Mouse (Mus musculus): ENCODE measurements around the gene Guk1. TPM values are rescaled to one million over a fixed set of nuclear protein-coding genes. Genes with fewer than 3 reads are reported as not detected.

The Guk1 gene
- total RNA-seq, 1 experiment from 2014 or later: 36.6 TPM

DNA sequence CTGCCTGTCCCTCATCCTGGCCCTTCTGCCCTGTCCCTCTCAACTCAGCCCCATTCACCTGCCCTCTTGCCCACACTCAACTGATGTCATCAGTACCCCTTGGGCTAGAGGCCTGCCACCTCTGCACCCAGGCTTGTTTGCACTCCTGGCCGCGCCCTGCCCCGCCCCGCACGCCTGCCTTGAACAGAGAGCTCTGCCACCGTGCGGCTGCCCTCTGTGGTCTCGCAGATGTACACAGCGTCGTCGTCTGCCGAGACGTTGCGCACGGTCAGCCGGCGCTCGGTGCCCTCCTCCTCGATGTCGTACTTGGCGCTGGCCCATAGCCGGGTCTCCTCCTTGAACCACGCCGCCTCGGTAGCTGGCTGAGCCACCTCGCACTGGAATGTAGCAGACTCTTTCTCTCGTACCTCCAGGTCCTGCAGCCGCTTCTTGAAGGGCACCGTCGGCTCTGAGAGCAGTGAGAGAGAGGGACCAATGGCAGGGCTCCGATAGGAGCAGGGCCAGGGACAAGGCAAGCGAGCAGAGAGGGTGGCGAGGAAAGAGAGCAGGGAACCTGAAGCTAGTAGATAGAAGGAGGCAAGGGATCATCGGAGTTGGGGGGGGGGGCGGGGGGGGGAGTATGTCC lies 57.5 kb downstream of the Guk1 start:
- ATAC-seq (replicated peaks; ENCODE audit: low read depth, poor library complexity, severe bottlenecking): peak; percentile 36

Other genes starting within 250 kb of the Guk1 start
- 12.7 and 17.8 TPM in 2 replicates for gene Hist3h2ba, start 243.3 kb downstream of the Guk1 start, total RNA-seq (2017)
- gene Hist3h2a, start 237.5 kb downstream of the Guk1 start, total RNA-seq (2017): 215 and 229 TPM in 2 replicates
- not detected in 2 replicates for gene Trim17, start 237.5 kb downstream of the Guk1 start, total RNA-seq (2017)
- gene Trim11, start 214.1 kb downstream of the Guk1 start, total RNA-seq (2017): 14.8 and 16.9 TPM in 2 replicates
- gene Obscn, start 55.8 kb downstream of the Guk1 start, total RNA-seq (2017): 0.19 TPM in 1 of 2 replicates, not detected in the other
- gene Iba57, start 28.5 kb downstream of the Guk1 start, total RNA-seq (2017): 3.3 and 6.1 TPM in 2 replicates
- not detected in 2 replicates for gene Gjc2, start 9.0 kb downstream of the Guk1 start, total RNA-seq (2017)
- gene Mrpl55, start 10.3 kb upstream of the Guk1 start, total RNA-seq (2017): 49.7 and 68.8 TPM in 2 replicates
- 16.6 and 18.6 TPM in 2 replicates for gene 2310033P09Rik, start 16.1 kb upstream of the Guk1 start, total RNA-seq (2017)
- 300 and 320 TPM in 2 replicates for gene Arf1, start 36.1 kb upstream of the Guk1 start, total RNA-seq (2017)
- gene Wnt3a, start 98.5 kb upstream of the Guk1 start, total RNA-seq (2017): not detected in 2 replicates
- not detected in 2 replicates for gene Wnt9a, start 114.7 kb upstream of the Guk1 start, total RNA-seq (2017)
- not detected in 2 replicates for gene Prss38, start 183.4 kb upstream of the Guk1 start, total RNA-seq (2017)

Measured in common myeloid progenitor, adult 5-6 weeks (primary cell).